Mouse (Mus musculus) bone marrow macrophage, adult 2 months (primary cell): Measurements from ENCODE around the gene Cenpt. TPM values are rescaled to one million over a fixed set of nuclear protein-coding genes. Genes with fewer than 3 reads are reported as not detected.

Experiments
- H3K27ac ChIP-seq: 2 replicates; pipeline ENCODE4 v1.5.1; 2012; ENCODE audit warnings: low read depth, low read length; ENCODE audit not compliant: insufficient read depth
- H3K4me1 ChIP-seq: 2 replicates; pipeline ENCODE4 v1.6.1; 2012; ENCODE audit warnings: low read length; ENCODE audit not compliant: control insufficient read depth, insufficient read depth
- H3K4me3 ChIP-seq: 2 replicates; pipeline ENCODE4 v1.5.1; 2012; ENCODE audit warnings: mild to moderate bottlenecking, low read length, moderate library complexity; ENCODE audit not compliant: insufficient read depth
- CTCF ChIP-seq: IDR thresholded peaks from 2 replicates; pipeline ENCODE4 v1.5.1; 2012; ENCODE audit warnings: low read depth, mild to moderate bottlenecking, low read length, moderate library complexity
- POLR2A ChIP-seq: IDR thresholded peaks from 2 replicates; pipeline ENCODE4 v1.6.1; 2012; ENCODE audit warnings: mild to moderate bottlenecking, low read depth, low read length, borderline replicate concordance
- polyA plus RNA-seq: library from polyadenylated mRNA; stranded (reverse); fragments of >200 nt; gene quantifications from 2 replicates; pipeline ENCODE4 v1.2.4, GENCODE M21; 2012; ENCODE audit not compliant: missing spikeins, insufficient read depth, insufficient read length

Gene Cenpt
- 16.9 and 17.1 TPM in 2 replicates for polyA plus RNA-seq

DNA sequence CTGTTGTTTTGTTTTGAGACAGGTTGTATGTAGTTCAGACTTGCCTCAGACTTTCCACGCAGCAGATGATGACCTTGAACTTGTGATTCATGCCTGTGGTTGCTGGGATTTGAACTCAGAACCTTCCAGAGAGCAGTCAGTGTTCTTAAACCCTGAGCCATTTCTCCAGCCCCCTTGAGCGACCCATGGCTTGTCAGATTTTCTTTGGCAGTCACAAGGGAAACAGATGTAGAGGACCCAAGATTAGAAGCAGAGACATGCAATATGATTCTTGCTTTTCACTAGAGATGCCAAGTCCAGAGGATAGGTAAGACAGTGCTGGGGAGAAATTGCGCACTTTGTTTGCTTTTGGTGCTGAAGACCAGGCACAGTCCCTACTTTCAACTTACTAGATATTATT, at the start of gene Cenpt:
Gene Cenpt (minus strand): TSS at position 101 of the 400 bp plus-strand sequence.
- Histone ChIP-seq H3K4me1 (peaks cover 20% of the 10 kb centered on the region), H3K4me3 (no peak within 1 kb of the TSS), H3K27ac (no peak within 1 kb of the TSS)
- no peak for TF ChIP-seq POLR2A
- no peak for TF ChIP-seq CTCF

DNA sequence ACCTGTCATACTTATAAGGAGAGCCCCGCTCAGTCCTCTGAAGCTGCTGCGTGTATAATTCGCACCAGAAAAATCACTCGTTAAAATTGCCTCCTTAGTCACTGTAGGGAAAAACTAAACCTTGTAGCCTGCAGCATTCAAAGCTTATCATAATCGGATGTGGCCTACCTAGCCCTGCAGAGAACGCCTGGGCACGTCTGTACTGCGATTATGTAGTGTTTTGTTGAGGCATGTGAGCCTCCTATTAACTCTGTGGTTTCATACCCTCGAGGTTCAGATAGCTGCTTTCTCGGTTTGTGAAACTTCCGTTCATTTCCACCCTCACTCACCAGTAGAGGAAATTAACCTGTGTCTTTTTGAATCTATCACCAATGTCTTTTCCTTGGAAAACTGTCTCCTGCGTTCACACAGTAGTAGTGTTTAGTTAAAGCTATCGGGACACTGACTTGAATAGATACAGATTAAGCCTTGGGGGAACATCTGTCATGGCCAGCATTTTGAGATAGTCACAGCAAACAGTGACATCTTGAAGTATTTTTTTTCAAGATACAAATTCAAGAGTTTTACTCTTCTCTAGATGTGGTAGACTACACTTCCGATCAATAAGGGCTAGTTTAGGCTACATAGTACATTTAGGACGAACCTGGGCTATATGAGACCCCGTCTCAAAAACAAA, 48.0 kb upstream of the Cenpt start:
- peak overlapping the region; percentile 18 for H3K27ac ChIP-seq
- TF ChIP-seq CTCF (no peak), POLR2A (no peak)
- H3K4me3 ChIP-seq: peak overlapping the region; percentile 92
- H3K4me1 ChIP-seq: peaks cover 12% of the 10 kb centered on the region

DNA sequence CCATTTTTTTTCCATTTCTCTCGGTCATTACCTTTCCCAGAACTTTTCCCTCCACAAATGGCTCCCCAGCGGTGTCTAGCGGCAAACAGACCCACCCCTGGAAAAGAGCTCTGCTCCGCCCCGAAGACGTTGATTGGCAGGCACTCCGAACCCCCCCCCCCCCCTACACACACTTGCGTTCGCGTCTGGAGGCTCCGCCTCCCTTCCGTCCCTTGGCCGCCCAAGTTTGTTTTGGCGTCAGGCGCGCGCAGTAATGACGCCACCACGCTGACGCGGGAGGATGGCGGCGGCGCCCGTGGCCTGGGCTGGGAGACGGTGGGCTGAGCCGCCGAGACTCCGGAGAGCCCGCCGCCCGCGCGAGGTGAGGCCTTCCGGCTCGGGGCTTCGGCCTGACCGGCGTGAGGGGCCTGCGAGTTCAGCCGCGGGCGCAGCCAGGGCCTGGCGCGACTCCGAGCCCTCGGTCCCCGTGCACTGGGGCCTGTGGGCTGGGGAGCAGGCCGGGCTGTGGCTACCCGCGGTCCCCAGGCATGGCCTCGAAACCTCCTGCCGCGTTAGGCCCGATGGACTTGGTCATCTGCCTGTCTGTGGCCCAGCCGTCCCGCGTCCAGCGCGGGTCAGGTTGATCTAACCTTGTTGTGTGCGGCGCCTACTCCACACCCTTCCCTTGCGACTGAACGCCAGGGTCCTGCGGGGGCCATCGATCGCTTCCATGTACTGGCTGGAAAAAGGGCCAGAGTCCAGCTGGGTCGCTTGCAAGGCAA, 47.3 kb upstream of the Cenpt start, which contains the start of gene Pskh1:
Gene Pskh1 (plus strand): TSS at position 262 of the 761 bp plus-strand sequence.
- H3K27ac ChIP-seq: peak within 1 kb of the TSS; percentile 18
- H3K4me1 ChIP-seq: peaks cover 10% of the 10 kb centered on the region; the same call in 1 of the 2 replicates
- peak within 1 kb of the TSS; percentile 92 for H3K4me3 ChIP-seq
- TF ChIP-seq CTCF: no peak
- no peak for TF ChIP-seq POLR2A

GRCm38 (mm10) chr8:105897801-105898480, 44.9 kb upstream of the Cenpt start:
- TF ChIP-seq CTCF (no peak), POLR2A (no peak)
- H3K4me3 ChIP-seq: no peak overlapping the region
- H3K27ac ChIP-seq: no peak overlapping the region
- peaks cover 4% of the 10 kb centered on the region; the same call in 1 of the 2 replicates for H3K4me1 ChIP-seq

GRCm38 (mm10) chr8:105893339-105893738, 40.3 kb upstream of the Cenpt start, which contains the start of gene Nrn1l:
Gene Nrn1l, plus strand, starts transcription at chr8:105893567.
- TF ChIP-seq CTCF: no peak
- TF ChIP-seq POLR2A: no peak
- Histone ChIP-seq H3K4me3 (no peak within 1 kb of the TSS), H3K4me1 (no peaks in the 10 kb centered on the region), H3K27ac (no peak within 1 kb of the TSS)

- Histone ChIP-seq H3K27ac (no peak overlapping the region), H3K4me1 (no peaks in the 10 kb centered on the region), H3K4me3 (no peak overlapping the region)
- peak; percentile 57; the same call in 1 of the 2 replicates for TF ChIP-seq CTCF
- TF ChIP-seq POLR2A: no peak
Observed at GRCm38 (mm10) chr8:105892432-105892831, 39.4 kb upstream of the Cenpt start.

GRCm38 (mm10) chr8:105890870-105891269, 37.8 kb upstream of the Cenpt start:
- no peak for TF ChIP-seq CTCF
- H3K4me1 ChIP-seq: no peaks in the 10 kb centered on the region
- no peak overlapping the region for H3K27ac ChIP-seq
- H3K4me3 ChIP-seq: no peak overlapping the region

GRCm38 (mm10) chr8:105889756-105890465, 36.8 kb upstream of the Cenpt start:
- no peak for TF ChIP-seq POLR2A
- no peak for TF ChIP-seq CTCF
- no peak overlapping the region for H3K27ac ChIP-seq
- H3K4me1 ChIP-seq: no peaks in the 10 kb centered on the region
- H3K4me3 ChIP-seq: no peak overlapping the region
